Mouse (Mus musculus) gastrocnemius, postnatal 36 days (tissue): Measurements from ENCODE around the gene Vti1a. TPM values are rescaled to one million over a fixed set of nuclear protein-coding genes. Genes with fewer than 3 reads are reported as not detected.

Experiments
- DNase-seq, 2 experiments: peaks; one replicate each; pipeline ENCODE4 v3.0.0; 2022
- intact Hi-C: fragments of 180-260 bp; cut with DNase I; formaldehyde crosslinking; loops from one replicate; pipeline ENCODE4 v1.15.1; 2025
- total RNA-seq, 2 experiments: library from RNA; stranded (reverse); gene quantifications; 2 replicates each; pipeline ENCODE4 v1.2.3; 2021

Vti1a gene
- total RNA-seq, 2 experiments from 2014 or later: 16.3 to 16.7 TPM

DNA sequence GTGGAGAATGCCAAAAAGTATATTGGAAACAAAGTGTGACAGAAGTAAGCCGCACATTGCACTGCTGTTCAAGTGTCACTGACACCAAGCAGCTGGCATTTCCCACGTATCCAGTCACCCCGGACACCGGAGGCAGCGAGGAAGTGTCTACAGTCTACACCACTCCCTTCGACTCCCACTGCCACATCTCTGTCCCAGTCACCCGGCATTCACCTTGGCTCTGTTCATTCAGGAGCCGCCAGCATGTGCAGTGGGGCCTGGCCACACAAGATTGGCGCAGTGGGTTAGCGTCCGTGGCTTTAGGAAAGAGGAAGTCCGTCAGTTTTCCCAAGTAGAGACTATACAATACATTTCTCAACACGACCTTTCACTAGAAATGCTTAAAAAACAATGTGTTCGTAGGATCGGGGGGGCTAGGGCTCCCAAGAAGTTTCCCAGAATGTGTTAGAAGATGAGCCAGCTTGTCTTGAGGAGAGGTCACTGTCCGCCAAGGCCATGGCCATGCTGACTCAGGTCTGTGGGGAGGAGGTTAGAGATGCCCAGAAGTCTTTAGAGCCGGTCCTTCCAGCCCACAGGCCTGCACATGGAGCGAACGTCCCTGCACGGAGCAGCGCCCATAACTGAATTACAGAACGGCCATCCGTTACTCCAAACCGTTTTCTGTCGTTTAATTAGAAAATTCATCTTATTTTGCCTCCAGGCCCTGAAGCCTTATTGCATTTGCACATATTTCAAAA lies 261.4 kb downstream of the Vti1a start:
- intact Hi-C loops: no loop called here
- DNase-seq: no peak

DNA sequence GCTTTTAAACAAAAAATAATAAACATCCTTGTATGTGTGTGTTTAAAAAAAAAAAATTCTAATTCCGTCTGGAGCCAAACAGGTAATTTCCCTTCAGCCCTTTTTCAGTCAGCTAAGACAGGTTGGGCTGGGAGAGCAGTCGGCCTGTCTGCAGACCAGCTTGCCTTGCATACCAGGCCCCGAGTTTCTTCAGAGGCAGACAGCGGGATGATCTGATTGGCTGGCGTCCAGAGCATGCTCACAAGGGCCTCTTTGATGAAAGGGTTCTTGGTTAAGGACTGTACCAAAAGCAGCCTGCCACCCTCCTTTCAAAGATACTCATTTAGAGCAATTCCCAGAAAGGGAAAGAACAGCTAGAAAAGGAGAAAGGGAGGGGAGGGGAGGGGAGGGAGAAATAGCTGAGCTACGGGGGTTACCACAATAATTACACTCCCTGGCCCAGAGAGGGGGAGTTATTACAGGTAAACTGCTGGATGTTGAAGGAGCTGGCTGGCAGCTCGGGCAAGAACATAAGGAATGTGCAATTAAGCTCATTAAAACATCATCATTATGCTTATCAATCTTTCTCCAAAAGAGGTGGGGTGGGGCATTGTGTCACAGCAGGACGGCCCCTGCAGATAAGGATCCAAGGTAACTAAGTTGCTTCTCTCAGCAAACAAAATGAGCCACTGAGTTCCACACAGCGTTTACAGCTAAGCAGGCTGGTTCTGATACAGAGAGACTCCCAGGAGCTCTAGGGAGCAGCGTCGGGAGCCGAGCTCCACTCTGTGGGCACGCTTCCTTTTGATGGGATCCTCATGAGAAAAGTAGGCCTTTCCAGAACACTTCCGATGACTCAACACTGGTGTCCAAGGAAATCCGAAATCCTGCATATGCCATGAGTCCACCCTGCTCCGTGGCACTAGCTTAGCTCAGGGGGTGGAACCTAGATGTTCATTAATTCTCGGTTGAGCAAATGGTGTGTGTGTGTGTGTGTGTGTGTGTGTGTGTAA lies 262.3 kb downstream of the Vti1a start:
- intact Hi-C loops: no loop called here
- DNase-seq: no peak

DNA sequence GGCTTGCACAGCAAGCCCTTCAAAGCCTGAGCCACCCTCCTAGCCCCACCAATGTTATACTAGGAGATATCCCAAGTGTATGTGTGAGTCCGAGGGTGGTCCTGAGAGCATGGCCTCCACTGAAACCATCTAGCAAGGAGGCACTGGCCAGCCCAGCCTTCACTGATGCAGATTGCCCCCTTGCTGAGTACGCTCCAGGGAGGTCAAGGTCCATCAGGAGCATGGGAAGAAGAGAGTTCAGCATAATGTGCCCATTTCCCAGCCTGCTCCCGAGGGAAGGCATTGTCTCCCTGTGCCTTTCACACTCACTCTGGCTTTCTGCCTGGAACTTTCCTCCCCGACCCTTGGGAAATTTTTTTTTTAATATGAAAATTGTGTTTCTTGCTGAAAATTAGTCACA lies 263.2 kb downstream of the Vti1a start:
- DNase-seq: no peak
- intact Hi-C loops: no loop called here

DNA sequence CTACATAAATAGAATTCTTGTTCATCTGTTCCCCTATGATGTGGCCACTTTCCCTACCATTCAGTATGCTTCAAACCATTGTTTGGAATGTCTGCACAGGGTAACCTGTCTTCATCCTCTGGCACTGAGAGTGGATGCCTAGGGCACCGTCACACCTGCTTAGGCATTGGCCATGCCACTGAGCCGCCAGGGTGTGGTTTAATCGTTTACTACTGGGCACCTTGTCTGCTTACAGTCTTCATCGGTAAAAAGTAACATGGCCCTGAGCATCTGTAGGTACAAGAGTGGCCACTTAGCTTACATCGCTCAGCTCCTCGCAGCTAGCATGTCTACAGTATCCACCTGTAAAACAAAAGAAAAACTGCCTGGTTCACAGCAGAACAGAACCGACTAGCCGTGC lies 264.1 kb downstream of the Vti1a start:
- intact Hi-C loops: no loop called here
- DNase-seq: no peak

DNA sequence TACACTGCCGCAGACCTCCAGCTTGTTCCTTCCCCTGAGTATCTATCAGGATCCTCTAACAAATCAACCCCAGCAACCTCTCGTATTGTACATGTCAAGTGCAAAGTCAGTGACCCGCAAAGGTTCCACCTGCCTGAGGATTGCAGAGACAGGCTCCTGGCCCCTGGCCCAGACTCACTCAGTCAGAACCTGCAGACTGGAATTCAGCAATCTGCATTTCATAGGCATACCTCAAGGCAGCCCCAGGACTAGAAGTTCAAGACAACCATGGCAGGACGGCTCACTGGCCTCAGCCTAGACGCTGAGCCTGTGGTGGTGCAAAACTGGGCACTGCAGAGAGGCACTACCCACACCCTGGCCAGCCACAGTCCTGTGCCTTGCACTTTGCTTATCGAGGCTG lies 264.6 kb downstream of the Vti1a start:
- intact Hi-C loops: no loop called here
- DNase-seq: no peak

DNA sequence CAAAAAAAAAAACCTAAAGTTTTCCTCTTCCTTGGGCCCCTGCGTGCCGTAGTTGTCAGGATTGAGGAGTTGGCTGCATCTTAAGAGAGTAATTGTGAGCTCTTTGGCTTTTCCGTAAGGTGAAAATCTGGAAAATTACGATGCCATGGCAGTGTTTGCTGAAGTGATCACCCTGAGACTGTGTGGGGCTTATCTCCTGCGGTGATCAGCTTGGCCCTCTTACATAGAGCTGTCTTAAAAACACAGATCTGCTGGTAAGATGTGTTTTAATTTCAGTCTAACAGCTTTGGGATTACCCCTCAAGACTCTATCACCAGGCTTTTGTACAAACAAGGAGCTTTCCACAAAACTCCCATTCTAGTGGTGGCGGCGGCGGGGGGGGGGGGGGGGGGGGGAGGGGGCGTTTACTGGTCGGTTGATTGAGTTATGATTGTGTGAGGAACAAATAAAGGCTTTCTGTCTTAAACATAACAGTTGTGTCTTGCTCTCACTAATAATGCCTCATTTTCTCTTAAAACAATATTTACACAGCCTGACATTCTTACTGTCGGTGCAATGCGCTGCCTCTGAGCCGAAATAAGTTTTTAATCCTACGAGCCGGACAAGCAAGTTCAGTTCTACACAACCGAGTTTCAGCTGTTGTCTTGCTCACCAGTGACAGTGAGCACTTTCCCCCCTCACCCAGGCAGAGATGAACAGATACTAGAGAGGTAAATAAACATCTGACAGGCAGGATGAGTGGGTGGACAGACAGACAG lies 267.0 kb downstream of the Vti1a start:
- no peak for DNase-seq
- intact Hi-C loops: no loop called here

DNA sequence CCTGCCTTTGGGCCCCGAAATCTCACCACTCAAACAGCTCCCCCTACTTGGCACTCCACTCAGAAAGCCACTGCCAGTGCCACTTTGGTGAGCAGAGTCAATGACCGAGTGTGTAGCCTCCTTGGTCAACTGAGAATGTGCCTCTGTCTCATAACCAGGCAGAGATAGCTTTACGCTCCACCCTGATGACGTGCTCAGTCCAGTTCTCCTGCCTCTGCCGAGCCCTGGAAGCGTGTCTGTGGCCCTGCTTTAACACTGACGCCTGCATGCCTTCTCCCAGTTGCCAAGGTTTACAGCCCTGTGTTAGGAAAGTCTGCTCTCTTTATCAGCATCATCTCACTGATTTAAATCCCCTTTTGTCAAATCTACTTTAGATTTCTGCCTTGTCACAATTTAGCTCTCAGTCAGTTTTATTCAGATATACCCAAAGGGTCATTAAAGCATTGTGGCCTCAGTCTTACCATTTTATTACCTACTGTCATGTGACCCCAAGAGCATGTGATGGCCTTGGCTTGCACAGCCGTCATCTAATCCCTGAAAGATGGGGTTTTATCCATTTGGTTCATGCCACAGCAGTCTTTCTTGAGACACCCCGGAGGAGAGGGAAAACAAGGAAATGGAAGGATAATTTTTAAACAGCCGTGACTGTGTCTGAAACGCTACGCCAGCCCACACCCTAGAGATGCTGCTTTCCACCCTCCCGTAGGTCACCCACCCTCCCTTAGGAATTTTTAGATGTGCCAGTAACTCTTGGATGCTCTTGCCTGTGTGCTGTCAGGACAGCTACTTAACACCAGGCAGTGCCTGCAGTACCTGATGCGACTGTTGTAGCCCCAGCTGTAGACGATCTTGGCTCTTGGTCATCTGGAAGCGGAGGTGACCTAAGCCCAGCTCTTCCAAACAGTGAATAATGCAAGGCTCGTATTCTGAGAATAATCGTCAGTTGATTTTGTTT lies 269.5 kb downstream of the Vti1a start:
- DNase-seq: no peak

DNA sequence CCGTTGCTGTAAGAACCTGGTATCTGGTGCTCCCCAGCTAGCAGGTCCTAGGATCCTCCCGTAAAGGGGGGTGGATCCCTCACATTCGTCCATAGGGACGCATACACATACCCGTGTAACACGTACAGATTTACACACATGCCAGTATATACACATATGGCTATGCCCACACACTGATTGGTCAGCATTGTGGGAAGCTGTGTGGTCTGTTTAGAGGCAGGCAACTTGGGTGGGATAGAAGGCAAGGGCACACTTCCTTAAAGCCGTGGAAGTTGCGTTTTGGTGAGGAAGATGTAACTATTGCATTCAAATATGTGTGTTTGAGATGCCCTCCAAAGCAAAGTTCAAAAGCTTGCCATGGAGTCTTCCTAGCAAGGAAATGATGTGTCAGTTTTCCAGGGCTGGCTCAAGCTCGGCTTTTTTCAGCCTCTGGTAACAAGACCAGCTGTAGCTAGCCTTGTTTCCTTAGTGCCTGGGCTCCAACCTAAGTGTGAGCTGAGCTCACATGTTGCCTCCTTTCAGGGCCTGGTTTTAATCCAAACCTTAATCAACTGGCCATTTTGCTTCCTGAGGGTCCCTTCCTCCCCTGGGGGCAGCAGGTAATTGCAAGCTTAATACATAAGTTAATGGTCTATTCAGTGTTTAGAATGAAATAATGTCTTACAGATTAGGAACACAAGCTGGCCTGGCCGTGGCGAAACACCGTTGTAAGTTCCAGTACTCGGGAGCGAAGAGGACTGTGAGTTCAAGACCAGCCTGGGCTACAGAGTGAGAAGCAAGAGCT lies 271.7 kb downstream of the Vti1a start:
- intact Hi-C loops: no loop called here
- no peak for DNase-seq

More for the DNA sequence above, 269.5 kb downstream of the Vti1a start:
- intact Hi-C loops: no loop called here

DNA sequence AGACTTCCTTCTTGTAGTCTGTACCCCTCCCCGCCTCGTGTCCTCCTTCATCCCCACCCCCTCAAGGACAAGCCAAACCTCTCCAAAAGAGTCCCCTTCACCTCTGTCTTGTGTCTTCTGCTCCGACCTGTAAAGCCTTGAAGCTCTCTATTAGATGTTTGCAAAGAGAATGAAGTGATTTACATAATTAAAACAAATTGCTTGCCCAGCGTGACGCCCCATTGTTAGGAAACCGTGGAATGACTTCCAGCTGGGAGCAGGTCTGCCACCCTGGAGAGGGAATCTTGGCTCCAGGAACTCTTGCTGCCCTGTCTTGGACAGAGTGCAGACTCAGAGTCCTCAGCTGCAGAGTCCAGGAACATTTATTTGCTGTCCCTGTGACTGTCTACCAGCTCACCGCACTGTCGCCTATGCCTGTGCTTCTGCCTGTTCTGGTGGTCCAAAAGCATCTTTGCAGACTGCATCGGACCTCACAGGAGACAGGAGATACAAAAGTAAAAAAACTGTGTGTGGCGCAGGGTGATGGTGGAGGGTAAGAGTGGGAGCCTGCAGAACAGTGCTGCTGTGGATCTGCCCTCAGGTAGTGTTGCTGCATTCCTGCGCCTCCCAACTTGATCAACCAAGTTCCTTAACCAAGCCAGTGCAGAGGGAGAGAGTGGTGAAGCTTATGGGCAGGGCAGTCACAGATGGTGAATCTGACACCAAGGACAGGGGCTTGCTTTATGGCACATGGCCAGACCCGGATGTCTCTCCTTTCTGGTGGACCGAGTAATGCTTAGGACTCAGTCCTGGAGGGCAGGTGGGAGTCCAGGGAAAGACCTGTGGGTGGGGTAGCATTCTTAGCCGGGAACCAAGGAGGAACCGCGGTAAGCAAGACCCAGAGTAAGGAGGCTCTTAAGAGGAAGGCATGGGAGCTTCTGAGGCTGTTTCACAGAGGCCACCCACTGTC lies 273.1 kb downstream of the Vti1a start:
- DNase-seq: no peak
- intact Hi-C loops: no loop called here

DNA sequence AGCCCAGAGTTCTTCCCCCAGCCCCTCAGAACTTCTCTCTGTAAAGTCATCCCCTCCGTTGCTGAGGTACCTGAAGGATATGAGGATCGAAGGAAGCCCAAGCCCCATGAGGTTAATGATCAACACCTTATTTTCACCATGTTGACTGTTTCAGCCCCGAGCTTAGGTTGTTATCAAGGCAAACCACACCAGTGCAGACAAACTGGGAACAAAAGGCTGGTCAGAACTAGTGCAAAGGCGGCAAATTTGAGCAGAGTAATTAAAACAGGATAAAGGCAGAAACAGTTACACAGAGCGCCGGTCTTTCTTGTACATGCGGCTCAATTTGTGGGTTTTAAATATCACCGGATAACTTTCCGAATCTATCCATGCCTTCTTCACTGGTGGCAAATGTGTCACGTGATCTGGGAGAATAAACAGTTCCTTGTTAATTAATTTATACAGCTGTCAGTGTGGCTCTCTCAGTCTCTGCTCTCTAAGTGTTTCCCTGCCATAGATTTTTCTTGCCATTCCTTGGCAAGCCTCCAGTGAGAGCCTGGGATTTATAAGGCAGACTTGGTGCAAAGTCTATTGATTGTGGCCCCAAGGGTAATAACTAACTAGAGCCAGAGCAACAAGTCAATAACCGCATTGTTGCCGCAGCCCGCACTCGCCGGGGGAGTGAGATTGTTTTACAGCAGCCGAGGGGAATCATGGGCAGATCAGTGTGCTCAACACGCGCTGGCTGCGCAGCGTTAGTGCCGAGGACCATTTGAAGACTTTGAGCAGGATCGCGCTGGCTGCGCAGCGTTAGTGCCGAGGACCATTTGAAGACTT lies 277.0 kb downstream of the Vti1a start:
- intact Hi-C loops: no loop called here
- no peak for DNase-seq

DNA sequence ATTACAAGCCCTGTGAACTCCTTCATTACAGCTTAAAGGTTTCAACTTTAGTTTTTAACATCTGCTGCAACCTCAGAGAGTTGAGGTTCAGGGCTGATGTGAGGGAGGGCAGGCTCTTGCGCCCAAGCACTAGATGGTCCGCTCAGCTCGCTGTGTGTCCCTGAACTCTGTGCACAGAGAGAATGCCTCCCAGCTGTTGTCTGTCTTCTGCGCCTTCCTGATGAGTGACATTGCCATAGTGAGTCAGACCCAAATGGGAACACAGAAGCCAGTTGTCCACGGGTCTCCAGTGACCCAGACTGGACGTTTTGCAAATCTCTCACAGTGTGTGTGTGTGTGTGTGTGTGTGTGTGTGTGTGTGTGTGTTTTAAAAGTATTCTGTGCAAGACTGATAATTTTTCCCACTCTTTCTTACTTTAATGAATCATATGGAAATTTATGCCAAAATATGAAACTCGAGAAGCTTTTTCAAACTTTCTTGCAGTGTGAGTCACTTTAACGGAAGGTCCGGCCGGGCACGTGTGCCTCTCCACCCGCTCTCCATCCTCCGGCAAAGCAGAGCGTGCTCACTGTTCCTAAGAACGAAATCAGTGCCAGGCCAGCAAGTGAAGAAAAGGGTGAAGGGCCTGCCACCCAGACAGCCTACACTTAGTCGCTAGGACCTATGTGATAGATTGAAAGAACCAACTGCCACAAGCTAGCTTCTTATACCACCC lies 277.8 kb downstream of the Vti1a start:
- no peak for DNase-seq
- intact Hi-C loops: no loop called here

DNA sequence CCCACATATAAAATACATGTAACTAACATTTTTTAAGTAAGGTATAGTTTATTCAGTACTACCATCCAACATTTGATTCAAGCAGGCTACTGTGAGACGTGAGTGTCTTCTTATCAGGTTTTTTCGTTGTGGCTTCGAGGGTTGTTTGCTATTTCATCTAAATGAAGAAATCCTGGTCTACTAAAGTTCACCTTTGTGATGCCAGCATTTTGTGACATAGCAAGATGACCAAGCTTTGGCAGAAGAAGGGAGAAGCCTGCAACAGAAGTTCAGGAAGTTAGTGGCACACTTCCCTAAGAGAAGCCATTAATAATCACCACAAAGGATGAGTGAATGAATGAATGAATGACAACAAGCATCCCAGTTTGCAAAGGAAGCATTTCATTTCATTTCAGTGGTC lies 278.4 kb downstream of the Vti1a start:
- intact Hi-C loops: no loop called here
- no peak for DNase-seq

DNA sequence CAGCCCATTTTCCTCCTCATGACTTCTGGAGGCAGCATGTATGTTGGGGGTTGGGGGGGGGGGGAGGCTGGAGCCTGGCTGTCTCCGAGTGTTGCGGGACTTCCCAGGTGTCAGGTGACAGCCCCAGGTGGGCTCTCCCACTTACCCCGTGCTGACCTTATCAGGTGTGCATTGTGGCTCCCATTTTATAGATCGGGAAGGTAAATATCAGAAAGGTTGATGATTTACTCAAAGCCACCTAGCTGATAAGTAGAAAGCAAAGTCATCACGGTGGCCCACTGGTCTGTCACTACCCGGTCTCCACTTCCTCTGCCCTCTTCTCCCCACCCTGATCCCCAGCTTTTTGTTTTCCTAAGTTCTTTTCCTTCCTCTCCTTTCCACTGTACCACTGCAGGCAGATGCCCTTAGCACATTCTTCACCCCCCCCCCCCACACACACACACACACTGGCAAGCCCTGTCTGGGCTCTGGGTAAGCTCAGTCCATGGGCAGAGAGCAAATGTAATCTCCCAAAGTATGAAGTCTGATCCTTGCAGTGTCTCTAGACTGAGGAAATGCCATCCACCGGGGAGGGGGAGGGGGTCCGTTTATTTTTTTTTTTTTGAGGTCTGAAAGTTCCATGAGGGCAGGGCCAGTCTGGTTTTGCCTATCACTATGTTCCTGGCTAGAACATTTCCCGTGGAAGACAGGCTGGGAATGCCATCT lies 280.0 kb downstream of the Vti1a start:
- intact Hi-C loops: no loop called here
- DNase-seq: no peak

DNA sequence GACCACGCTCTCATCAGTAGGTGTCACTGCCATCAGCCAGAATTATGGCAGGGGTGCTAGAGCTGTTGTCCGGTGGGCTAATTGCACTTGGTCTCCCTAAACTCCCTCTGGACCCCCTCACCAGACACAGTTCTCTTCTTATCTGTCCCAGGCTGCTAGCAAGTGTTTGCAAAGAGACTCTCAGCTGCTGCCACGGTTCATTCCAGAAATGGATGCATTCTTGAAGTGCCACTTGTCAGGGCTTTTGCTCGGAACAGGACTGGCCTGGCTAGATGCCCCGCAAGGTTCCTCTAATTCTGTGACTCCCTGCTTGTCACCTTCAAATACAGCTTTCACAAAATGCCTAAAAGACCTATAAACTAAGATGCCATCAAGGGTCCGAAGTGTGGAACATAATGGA lies 280.7 kb downstream of the Vti1a start:
- no peak for DNase-seq
- intact Hi-C loops: no loop called here

DNA sequence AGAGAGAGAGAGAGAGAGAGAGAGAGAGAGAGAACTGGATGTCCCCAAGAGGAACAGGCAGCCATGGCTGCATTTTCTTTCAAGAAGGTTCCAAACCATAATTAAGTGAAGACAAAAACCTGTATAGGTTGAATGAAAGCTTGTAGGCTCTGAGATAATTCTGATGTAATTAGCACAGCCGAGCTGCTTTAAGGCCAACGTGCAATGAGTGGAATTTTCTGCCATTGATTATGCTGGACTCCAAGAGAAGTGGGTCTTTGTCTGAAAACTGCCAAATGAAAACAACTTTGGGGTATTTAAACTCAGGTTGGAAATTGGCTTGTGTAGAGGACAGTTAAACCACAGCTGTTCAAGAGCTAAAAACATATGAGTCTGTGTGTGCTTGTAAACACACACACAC lies 281.2 kb downstream of the Vti1a start:
- intact Hi-C loops: no loop called here
- no peak for DNase-seq

DNA sequence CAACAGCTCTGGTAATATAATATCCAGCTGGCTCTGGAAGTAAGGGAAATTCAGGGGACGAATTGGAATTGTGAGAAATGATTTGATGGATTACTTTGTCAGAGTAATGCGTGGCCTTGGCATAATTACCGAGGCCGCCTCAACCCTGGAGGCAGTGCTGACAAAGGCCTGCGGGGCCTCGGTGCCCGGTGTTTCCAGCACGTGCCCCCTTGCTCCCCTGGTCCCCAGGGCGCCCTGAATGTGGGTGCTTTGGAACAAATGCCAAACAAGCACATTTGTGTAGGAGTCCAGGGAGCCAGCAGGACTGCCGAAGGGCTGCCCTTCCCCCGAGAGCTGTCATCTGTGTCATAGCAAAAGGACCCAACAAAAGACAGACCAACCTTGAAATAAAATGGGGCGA lies 281.9 kb downstream of the Vti1a start:
- no peak for DNase-seq
- intact Hi-C loops: no loop called here
